Mouse (Mus musculus) stomach, postnatal 0 days (tissue): ENCODE data around the gene Iqch.

Source experiments
- CTCF ChIP-seq: IDR thresholded peaks from 2 replicates; pipeline ENCODE4 v1.5.1; 2016; ENCODE audit warnings: antibody characterized with exemption, low read depth, mild to moderate bottlenecking, moderate library complexity
- EP300 ChIP-seq: optimal IDR thresholded peaks from 2 replicates; pipeline ENCODE3; 2016; ENCODE audit warnings: antibody characterized with exemption

- TF ChIP-seq CTCF (no peak), EP300 (no peak)
Measured at GRCm38 (mm10) chr9:63556933-63557332, 45.4 kb downstream of the Iqch start.
